Mouse (Mus musculus) embryonic facial prominence, embryonic 14.5 days (tissue): ENCODE measurements around the gene Fbxl19. TPM values are rescaled to one million over a fixed set of nuclear protein-coding genes. Genes with fewer than 3 reads are reported as not detected.
A peak's percentile ranks its signal among the peaks of the same experiment; 100 is the strongest.

ENCODE experiments used
- ATAC-seq: fragments of 200-750 bp; cut with Nextera tagmentation; 2 replicates; pipeline ENCODE4 v1.8.0; 2017; ENCODE audit warnings: low read depth, moderate number of reproducible peaks, moderate TSS enrichment
- DNase-seq: peaks from one replicate; pipeline ENCODE4 v3.0.0-alpha.2; 2015; ENCODE audit warnings: low spot score
- H3K27ac ChIP-seq: fragments of 300-500 bp; sonication (generic); replicated peaks from 2 replicates; pipeline ENCODE4 v1.5.1; 2014; ENCODE audit warnings: low read depth, mild to moderate bottlenecking, low read length, moderate library complexity
- H3K27me3 ChIP-seq: fragments of 300-500 bp; sonication (generic); replicated peaks from 2 replicates; pipeline ENCODE4 v1.6.1; 2014; ENCODE audit warnings: low read length; ENCODE audit not compliant: control insufficient read depth, insufficient read depth
- H3K36me3 ChIP-seq: fragments of 300-500 bp; sonication (generic); 2 replicates; pipeline ENCODE4 v1.6.1; 2014; ENCODE audit warnings: low read length, mixed read lengths; ENCODE audit not compliant: control insufficient read depth, insufficient read depth
- H3K4me1 ChIP-seq: fragments of 300-500 bp; sonication (generic); 2 replicates; pipeline ENCODE4 v1.6.1; 2014; ENCODE audit warnings: antibody characterized with exemption, low read length; ENCODE audit not compliant: control insufficient read depth, insufficient read depth
- H3K4me2 ChIP-seq: fragments of 300-500 bp; sonication (generic); 2 replicates; pipeline ENCODE4 v1.6.1; 2014; ENCODE audit warnings: low read depth, mild to moderate bottlenecking, low read length, moderate library complexity, mixed read lengths
- H3K4me3 ChIP-seq: fragments of 300-500 bp; sonication (generic); 2 replicates; pipeline ENCODE4 v1.5.1; 2014; ENCODE audit warnings: low read depth, mild to moderate bottlenecking, low read length
- H3K9ac ChIP-seq: fragments of 300-500 bp; sonication (generic); 2 replicates; pipeline ENCODE4 v1.6.1; 2014; ENCODE audit warnings: low read depth, mild to moderate bottlenecking, low read length, moderate library complexity, mixed read lengths
- H3K9me3 ChIP-seq: fragments of 300-500 bp; sonication (generic); 2 replicates; pipeline ENCODE4 v1.6.1; 2016; ENCODE audit warnings: low read length; ENCODE audit not compliant: control insufficient read depth
- WGBS: fragments of 180-500 bp; shearing (Covaris S2); extraction: QIAGEN DNeasy Blood & Tissue Kit; methylation state at CpG from one replicate; pipeline ENCODE4 v1.1.7; 2014; 5-methylcytosine and 5-hydroxymethylcytosine counted together
- polyA plus RNA-seq: library from polyadenylated mRNA; unstranded; fragments of >200 nt; fragmentation: Nextera tagmentation; extraction: Ambion mirVana; gene quantifications from 2 replicates; pipeline ENCODE4 v1.2.1, GENCODE M21; 2014

Fbxl19 gene
- polyA plus RNA-seq, 1 experiment from 2014 or later = 3.0 TPM

DNA sequence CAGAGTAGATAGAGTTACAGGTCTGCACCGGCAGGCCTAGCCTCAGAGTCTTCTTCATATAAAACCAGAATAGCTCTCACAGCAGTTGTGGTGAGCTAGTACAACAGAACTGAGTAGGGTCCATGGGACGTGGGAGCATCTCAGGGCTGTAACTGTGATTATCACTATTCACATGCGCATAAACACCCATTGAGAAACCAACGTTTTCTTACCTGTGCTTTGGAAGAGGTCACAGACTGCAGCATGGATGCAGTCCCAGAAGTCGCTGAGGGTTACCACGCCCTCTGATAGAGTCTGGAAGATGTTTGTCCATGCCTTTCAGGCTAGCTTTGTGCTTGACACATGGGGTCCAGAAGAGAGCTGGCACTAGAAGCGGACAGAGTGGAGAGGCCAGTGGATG lies 9.4 kb downstream of the Fbxl19 start:
- H3K27me3 ChIP-seq = no peaks in the 10 kb centered on the region
- no peak overlapping the region for H3K9ac ChIP-seq
- 85% methylated on average over 7 of the region's 7 CpGs for WGBS
- ATAC-seq = no peak
- H3K27ac ChIP-seq = no peak overlapping the region
- H3K4me2 ChIP-seq = no peak overlapping the region
- H3K4me1 ChIP-seq = no peaks in the 10 kb centered on the region
- no peak overlapping the region for H3K4me3 ChIP-seq
- DNase-seq = no peak
- no peaks in the 10 kb centered on the region for H3K9me3 ChIP-seq
- H3K36me3 ChIP-seq = peaks cover 96% of the 10 kb centered on the region

DNA sequence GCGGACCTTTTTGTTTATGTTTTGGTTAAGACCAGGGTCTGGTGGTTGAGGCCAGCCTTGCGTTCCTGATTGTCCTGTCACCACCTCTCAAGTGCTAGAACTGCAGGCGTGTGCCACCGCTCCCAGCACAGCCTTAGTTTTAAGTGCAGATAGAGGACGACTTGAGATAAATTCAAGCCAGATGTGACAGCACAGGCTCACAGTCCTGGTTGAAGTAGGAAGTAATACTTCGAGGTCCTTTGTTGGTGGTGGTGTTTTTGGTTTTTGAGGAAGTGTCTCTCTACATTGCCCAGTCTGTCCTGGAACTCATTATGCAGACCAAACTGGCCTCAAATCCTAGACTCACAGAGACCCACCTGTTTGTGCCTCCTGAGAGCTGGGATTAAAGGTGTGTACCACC lies 15.4 kb downstream of the Fbxl19 start:
- H3K27me3 ChIP-seq = no peaks in the 10 kb centered on the region
- 35% methylated on average over 6 of the region's 6 CpGs for WGBS
- DNase-seq (no peak), ATAC-seq (no peak)
- H3K9ac ChIP-seq = no peak overlapping the region; the same call in 1 of the 2 replicates
- H3K9me3 ChIP-seq = no peaks in the 10 kb centered on the region
- H3K27ac ChIP-seq = peak overlapping the region; percentile 15; the same call in 1 of the 2 replicates
- no peaks in the 10 kb centered on the region for H3K4me1 ChIP-seq
- no peak overlapping the region for H3K4me2 ChIP-seq
- H3K36me3 ChIP-seq = peaks cover 65% of the 10 kb centered on the region
- H3K4me3 ChIP-seq = no peak overlapping the region

DNA sequence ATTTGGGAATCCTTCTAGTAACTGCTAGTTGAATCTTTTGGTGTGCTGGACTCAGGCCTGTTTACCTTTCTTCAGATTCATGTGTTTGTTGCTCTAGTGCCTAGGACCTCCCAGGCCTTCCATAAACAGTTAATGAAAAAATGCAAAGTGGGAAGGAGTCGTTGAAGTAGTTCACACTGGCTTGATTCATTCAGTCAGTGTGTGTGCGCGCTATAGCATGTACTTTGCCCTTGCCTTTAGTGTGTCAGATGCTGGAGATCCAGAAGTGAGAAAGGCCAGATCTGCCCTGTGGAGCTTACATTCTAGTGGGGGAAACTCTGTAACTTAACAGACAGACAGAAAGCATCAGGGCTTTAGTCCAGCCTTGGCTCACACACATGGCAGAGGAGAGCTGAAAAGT lies 16.1 kb downstream of the Fbxl19 start:
- Histone ChIP-seq H3K4me3 (no peak overlapping the region), H3K9ac (no peak overlapping the region), H3K36me3 (peaks cover 65% of the 10 kb centered on the region), H3K4me2 (no peak overlapping the region), H3K4me1 (no peaks in the 10 kb centered on the region), H3K27me3 (no peaks in the 10 kb centered on the region), H3K27ac (no peak overlapping the region), H3K9me3 (no peaks in the 10 kb centered on the region)
- WGBS = 72% methylated on average over 3 of the region's 3 CpGs
- ATAC-seq (peak; percentile 10; the same call in 1 of the 2 replicates), DNase-seq (no peak)

DNA sequence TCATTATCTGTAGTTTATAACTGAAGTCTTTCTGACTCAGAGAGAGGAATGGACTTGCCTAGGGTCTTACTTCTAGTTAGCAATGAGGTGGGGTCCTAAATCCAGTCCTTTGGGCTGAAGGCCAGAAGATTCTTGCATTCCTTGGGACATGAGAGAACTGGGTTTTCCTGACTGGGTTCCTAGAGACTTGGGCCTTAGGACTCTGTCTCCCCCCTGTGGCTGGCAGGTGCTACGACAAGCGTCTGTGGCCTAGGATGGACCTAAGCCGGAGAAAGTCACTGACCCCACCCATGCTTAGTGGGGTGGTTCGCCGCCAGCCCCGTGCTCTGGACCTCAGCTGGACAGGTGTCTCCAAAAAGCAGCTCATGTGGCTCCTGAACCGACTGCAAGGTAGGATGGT lies 16.7 kb downstream of the Fbxl19 start:
- DNase-seq = peak; percentile 80
- peaks cover 65% of the 10 kb centered on the region for H3K36me3 ChIP-seq
- ATAC-seq = peak; percentile 69
- no peak overlapping the region for H3K4me2 ChIP-seq
- H3K4me3 ChIP-seq = no peak overlapping the region
- H3K27me3 ChIP-seq = no peaks in the 10 kb centered on the region
- no peak overlapping the region for H3K9ac ChIP-seq
- no peak overlapping the region for H3K27ac ChIP-seq
- 45% methylated on average over 7 of the region's 7 CpGs for WGBS
- H3K9me3 ChIP-seq = no peaks in the 10 kb centered on the region
- no peaks in the 10 kb centered on the region for H3K4me1 ChIP-seq

DNA sequence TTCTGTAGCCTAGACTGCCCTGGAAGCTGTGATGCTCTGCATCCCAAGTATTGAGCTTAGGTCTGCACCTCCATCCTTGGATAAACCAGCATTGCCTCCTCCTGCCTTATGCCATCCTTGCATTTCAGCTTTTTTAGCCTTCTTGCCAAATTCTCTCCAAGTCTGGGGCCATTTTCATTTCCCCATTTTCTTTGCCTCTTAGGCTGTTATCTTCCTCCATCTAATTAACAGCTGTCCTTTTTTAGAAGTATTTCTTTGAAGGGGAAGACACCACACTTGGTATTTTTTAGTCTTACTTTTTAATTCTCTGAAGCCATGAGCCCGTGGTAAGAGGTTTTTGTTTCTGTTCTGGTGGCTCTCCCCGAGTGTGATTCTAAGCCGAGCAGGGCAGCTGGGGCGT lies 19.3 kb downstream of the Fbxl19 start:
- H3K4me1 ChIP-seq = peaks cover 3% of the 10 kb centered on the region; the same call in 1 of the 2 replicates
- H3K9ac ChIP-seq = no peak overlapping the region
- peaks cover 61% of the 10 kb centered on the region for H3K36me3 ChIP-seq
- H3K27ac ChIP-seq = no peak overlapping the region
- no peaks in the 10 kb centered on the region for H3K27me3 ChIP-seq
- H3K4me2 ChIP-seq = no peak overlapping the region
- no peak overlapping the region for H3K4me3 ChIP-seq
- no peak for DNase-seq
- no peaks in the 10 kb centered on the region for H3K9me3 ChIP-seq
- 96% methylated on average over 4 of the region's 4 CpGs for WGBS
- ATAC-seq = no peak

DNA sequence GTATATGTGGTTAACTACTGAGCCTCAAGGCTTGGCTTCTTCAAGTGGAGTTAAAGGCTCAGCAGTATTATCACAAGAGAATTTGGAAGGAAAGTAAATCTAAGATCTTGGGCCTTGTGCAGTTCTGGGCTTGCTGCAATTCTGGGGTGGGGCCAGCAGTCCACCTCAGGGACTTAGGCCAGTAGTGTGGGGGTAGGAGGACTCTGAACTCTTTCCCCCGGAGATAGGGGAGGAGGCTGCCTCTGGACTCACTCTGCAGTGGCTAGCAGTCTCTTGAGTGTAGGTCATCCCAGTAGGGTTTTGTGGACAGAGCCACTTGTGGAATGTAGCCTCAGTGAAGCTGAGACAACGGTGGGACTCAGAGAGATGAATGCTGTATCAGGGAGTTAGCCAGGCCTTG lies 21.4 kb downstream of the Fbxl19 start:
- no peaks in the 10 kb centered on the region for H3K9me3 ChIP-seq
- no peak overlapping the region for H3K9ac ChIP-seq
- no peaks in the 10 kb centered on the region for H3K27me3 ChIP-seq
- ATAC-seq = no peak
- H3K4me3 ChIP-seq = no peak overlapping the region
- no peak overlapping the region for H3K4me2 ChIP-seq
- H3K36me3 ChIP-seq = peaks cover 61% of the 10 kb centered on the region
- DNase-seq = no peak
- H3K27ac ChIP-seq = no peak overlapping the region
- WGBS = 91% methylated on average over 2 of the region's 2 CpGs
- H3K4me1 ChIP-seq = peaks cover 8% of the 10 kb centered on the region; the same call in 1 of the 2 replicates

DNA sequence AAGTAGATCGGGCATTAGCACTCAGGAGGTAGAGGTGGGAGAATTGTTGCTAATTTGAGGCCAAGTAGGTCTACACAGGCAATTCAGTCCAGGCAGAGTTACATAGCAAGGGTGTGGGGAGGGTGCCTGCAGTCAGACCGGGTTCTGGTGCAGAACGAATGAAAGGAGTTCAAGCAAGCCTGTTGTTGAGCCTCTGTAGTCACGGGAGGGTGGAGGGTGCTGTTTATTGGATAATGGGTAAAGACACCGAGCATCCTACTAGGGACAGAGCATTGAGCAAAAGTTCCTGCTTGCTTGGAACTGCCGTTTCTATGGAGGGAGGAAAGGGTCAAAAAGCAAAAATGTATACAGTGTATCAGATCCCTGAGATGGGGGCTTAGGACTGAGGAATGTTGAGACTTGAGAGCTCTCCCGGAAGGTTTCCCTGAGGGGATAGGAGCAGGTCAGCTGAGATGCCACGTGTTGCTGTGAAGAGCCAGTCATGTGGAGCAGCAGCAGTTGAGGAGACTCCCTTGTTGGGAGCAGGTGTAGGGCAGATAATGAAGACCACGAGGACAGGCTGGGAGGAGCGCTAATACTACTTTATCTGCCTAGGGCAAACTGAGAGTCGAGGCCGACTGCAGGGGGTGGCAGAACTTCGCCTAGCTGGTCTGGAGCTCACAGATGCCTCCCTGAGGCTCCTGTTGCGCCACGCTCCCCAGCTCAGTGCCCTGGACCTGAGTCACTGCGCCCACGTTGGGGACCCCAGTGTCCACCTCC lies 22.7 kb downstream of the Fbxl19 start:
- Histone ChIP-seq H3K4me1 (peaks cover 14% of the 10 kb centered on the region; the same call in 1 of the 2 replicates), H3K9me3 (no peaks in the 10 kb centered on the region), H3K27ac (no peak overlapping the region), H3K27me3 (no peaks in the 10 kb centered on the region), H3K4me3 (no peak overlapping the region), H3K36me3 (peaks cover 58% of the 10 kb centered on the region), H3K9ac (no peak overlapping the region), H3K4me2 (no peak overlapping the region)
- ATAC-seq = no peak
- 75% methylated on average over 13 of the region's 17 CpGs for WGBS
- DNase-seq = no peak

DNA sequence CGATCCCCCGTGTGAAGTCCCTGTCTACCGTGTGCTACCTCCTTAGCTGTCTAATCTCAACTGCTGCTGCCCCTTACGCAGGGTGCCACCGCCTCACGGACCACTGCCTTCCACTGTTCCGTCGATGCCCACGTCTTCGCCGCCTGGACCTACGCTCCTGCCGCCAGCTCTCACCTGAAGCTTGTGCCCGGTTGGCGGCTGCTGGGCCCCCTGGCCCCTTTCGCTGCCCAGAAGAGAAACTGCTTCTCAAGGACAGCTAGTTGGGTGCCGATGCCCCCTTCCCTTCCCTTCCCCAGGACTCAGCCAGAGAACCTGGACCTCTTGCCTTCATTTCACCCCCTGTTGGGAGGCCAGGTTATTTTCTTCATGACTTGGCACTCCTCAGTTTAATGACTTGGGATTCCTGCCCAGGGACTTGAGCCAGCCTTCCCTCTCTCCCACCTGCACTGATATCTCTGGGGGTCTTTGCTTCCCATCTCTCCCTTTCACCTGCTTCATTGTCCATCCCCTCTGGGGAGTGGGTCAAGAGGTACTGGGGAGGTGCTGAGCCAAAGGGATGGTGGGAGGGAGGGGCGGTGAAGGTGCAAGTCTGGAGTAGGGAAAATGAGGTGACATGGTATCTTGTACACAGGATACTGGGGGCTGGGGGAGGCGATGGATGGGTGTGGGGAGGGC lies 23.5 kb downstream of the Fbxl19 start:
- Histone ChIP-seq H3K27ac (peak overlapping the region; percentile 93; the same call in 1 of the 2 replicates), H3K27me3 (no peaks in the 10 kb centered on the region), H3K4me2 (no peak overlapping the region), H3K4me1 (peaks cover 14% of the 10 kb centered on the region; the same call in 1 of the 2 replicates), H3K4me3 (no peak overlapping the region), H3K36me3 (peaks cover 52% of the 10 kb centered on the region), H3K9me3 (no peaks in the 10 kb centered on the region), H3K9ac (no peak overlapping the region)
- no peak for DNase-seq
- WGBS = 96% methylated on average over 19 of the region's 19 CpGs
- ATAC-seq = no peak
